Mouse (Mus musculus): ENCODE results near the gene Rps27a. TPM values are rescaled to one million over a fixed set of nuclear protein-coding genes. Genes with fewer than 3 reads are reported as not detected.
A peak's percentile ranks its signal among the peaks of the same experiment; 100 is the strongest.
"Not testable (repeated sequence)": the region's sequence is repeated elsewhere in the genome, so short reads cannot be mapped to it uniquely, and the experiment has no call there.

The Rps27a gene
- polyA plus RNA-seq, 1 experiment from 2014 or later, result 1,252 TPM

GRCm38 (mm10) chr11:29549425-29549778, 1.5 kb upstream of the Rps27a start:
- no peak overlapping the region for H3K4me3 ChIP-seq (ENCODE audit: low read depth, low read length)

GRCm38 (mm10) chr11:29548504-29549424, 855 bp upstream of the Rps27a start:
- DNase-seq (ENCODE audit: low spot score) (no peak), ATAC-seq (ENCODE audit: insufficient number of reproducible peaks, low FRiP score, low TSS enrichment, low read depth) (no peak)
- H3K4me2 ChIP-seq (ENCODE audit: low read depth, severe bottlenecking), result peak overlapping the region; percentile 65
- peaks cover 5% of the 10 kb centered on the region; the same call in 1 of the 2 replicates for H3K36me3 ChIP-seq (ENCODE audit: control insufficient read depth, insufficient read depth, low read length)
- no peak overlapping the region for H3K27ac ChIP-seq (replicated peaks; ENCODE audit: low read depth, low read length)
- no peaks in the 10 kb centered on the region for H3K27me3 ChIP-seq (ENCODE audit: control insufficient read depth, insufficient read depth, low read length)
- H3K4me3 ChIP-seq (ENCODE audit: low read depth, low read length), result peak overlapping the region; percentile 70
- H3K4me1 ChIP-seq (ENCODE audit: control insufficient read depth, insufficient read depth, low read length), result no peaks in the 10 kb centered on the region
- 24% methylated on average over 23 of the region's 23 CpGs for WGBS
- no peaks in the 10 kb centered on the region for H3K9me3 ChIP-seq (ENCODE audit: control insufficient read depth, low read length)
- peak overlapping the region; percentile 95 for H3K9ac ChIP-seq (ENCODE audit: low read length)

More at GRCm38 (mm10) chr11:29549425-29549778, 1.5 kb upstream of the Rps27a start:
- Histone ChIP-seq H3K36me3 (ENCODE audit: control insufficient read depth, insufficient read depth, low read length) (peaks cover 5% of the 10 kb centered on the region; the same call in 1 of the 2 replicates), H3K27ac (replicated peaks; ENCODE audit: low read depth, low read length) (no peak overlapping the region), H3K27me3 (ENCODE audit: control insufficient read depth, insufficient read depth, low read length) (no peaks in the 10 kb centered on the region), H3K9me3 (ENCODE audit: control insufficient read depth, low read length) (no peaks in the 10 kb centered on the region), H3K4me1 (ENCODE audit: control insufficient read depth, insufficient read depth, low read length) (no peaks in the 10 kb centered on the region), H3K9ac (ENCODE audit: low read length) (no peak overlapping the region), H3K4me2 (ENCODE audit: low read depth, severe bottlenecking) (no peak overlapping the region)
- DNase-seq (ENCODE audit: low spot score) (no peak), ATAC-seq (ENCODE audit: insufficient number of reproducible peaks, low FRiP score, low TSS enrichment, low read depth) (no peak)
- 92% methylated on average over 1 of the region's 1 CpGs for WGBS

GRCm38 (mm10) chr11:29547249-29547751, 609 bp downstream of the Rps27a start:
- Histone ChIP-seq H3K4me3 (ENCODE audit: low read depth, low read length) (peak overlapping the region; percentile 70), H3K27me3 (ENCODE audit: control insufficient read depth, insufficient read depth, low read length) (no peaks in the 10 kb centered on the region), H3K36me3 (ENCODE audit: control insufficient read depth, insufficient read depth, low read length) (peaks cover 6% of the 10 kb centered on the region), H3K4me2 (ENCODE audit: low read depth, severe bottlenecking) (peak overlapping the region; percentile 65), H3K9ac (ENCODE audit: low read length) (peak overlapping the region; percentile 95), H3K27ac (replicated peaks; ENCODE audit: low read depth, low read length) (peak overlapping the region; percentile 68; the same call in 1 of the 2 replicates), H3K9me3 (ENCODE audit: control insufficient read depth, low read length) (no peaks in the 10 kb centered on the region), H3K4me1 (ENCODE audit: control insufficient read depth, insufficient read depth, low read length) (no peaks in the 10 kb centered on the region)
- no peak for DNase-seq (ENCODE audit: low spot score)
- ATAC-seq (ENCODE audit: insufficient number of reproducible peaks, low FRiP score, low TSS enrichment, low read depth), result 0 out of 2 replicates have a peak, but pooled peaks have one; percentile 9
- WGBS, result under 1% methylated on average over 27 of the region's 27 CpGs

GRCm38 (mm10) chr11:29546762-29547161, 1.1 kb downstream of the Rps27a start:
- no peaks in the 10 kb centered on the region for H3K4me1 ChIP-seq (ENCODE audit: control insufficient read depth, insufficient read depth, low read length)
- H3K27ac ChIP-seq (replicated peaks; ENCODE audit: low read depth, low read length), result no peak overlapping the region; the same call in 1 of the 2 replicates
- peak overlapping the region; percentile 70 for H3K4me3 ChIP-seq (ENCODE audit: low read depth, low read length)
- ATAC-seq (ENCODE audit: insufficient number of reproducible peaks, low FRiP score, low TSS enrichment, low read depth), result no peak
- no peak for DNase-seq (ENCODE audit: low spot score)
- H3K4me2 ChIP-seq (ENCODE audit: low read depth, severe bottlenecking), result peak overlapping the region; percentile 61
- no peaks in the 10 kb centered on the region for H3K9me3 ChIP-seq (ENCODE audit: control insufficient read depth, low read length)
- WGBS, result 21% methylated on average over 2 of the region's 2 CpGs
- peaks cover 8% of the 10 kb centered on the region for H3K36me3 ChIP-seq (ENCODE audit: control insufficient read depth, insufficient read depth, low read length)
- peak overlapping the region; percentile 95 for H3K9ac ChIP-seq (ENCODE audit: low read length)
- H3K27me3 ChIP-seq (ENCODE audit: control insufficient read depth, insufficient read depth, low read length), result no peaks in the 10 kb centered on the region

GRCm38 (mm10) chr11:29546297-29546696, 1.6 kb downstream of the Rps27a start:
- WGBS, result 94% methylated on average over 2 of the region's 2 CpGs
- H3K9ac ChIP-seq (ENCODE audit: low read length); H3K36me3 ChIP-seq (ENCODE audit: control insufficient read depth, insufficient read depth, low read length); ATAC-seq (ENCODE audit: insufficient number of reproducible peaks, low FRiP score, low TSS enrichment, low read depth); H3K27ac ChIP-seq (replicated peaks; ENCODE audit: low read depth, low read length); DNase-seq (ENCODE audit: low spot score); H3K4me1 ChIP-seq (ENCODE audit: control insufficient read depth, insufficient read depth, low read length); H3K27me3 ChIP-seq (ENCODE audit: control insufficient read depth, insufficient read depth, low read length); H3K9me3 ChIP-seq (ENCODE audit: control insufficient read depth, low read length): not testable (repeated sequence)
- Histone ChIP-seq H3K4me2 (ENCODE audit: low read depth, severe bottlenecking) (peak overlapping the region; percentile 61; the same call in 1 of the 2 replicates), H3K4me3 (ENCODE audit: low read depth, low read length) (peak overlapping the region; percentile 70; the same call in 1 of the 2 replicates)

GRCm38 (mm10) chr11:29545150-29545752, 2.7 kb downstream of the Rps27a start:
- H3K4me2 ChIP-seq (ENCODE audit: low read depth, severe bottlenecking); DNase-seq (ENCODE audit: low spot score); H3K9ac ChIP-seq (ENCODE audit: low read length); H3K4me1 ChIP-seq (ENCODE audit: control insufficient read depth, insufficient read depth, low read length); H3K36me3 ChIP-seq (ENCODE audit: control insufficient read depth, insufficient read depth, low read length); H3K4me3 ChIP-seq (ENCODE audit: low read depth, low read length); H3K27ac ChIP-seq (replicated peaks; ENCODE audit: low read depth, low read length); H3K9me3 ChIP-seq (ENCODE audit: control insufficient read depth, low read length); ATAC-seq (ENCODE audit: insufficient number of reproducible peaks, low FRiP score, low TSS enrichment, low read depth); H3K27me3 ChIP-seq (ENCODE audit: control insufficient read depth, insufficient read depth, low read length): not testable (repeated sequence)
- WGBS, result 92% methylated on average over 4 of the region's 4 CpGs

- no peaks in the 10 kb centered on the region for H3K4me1 ChIP-seq (ENCODE audit: control insufficient read depth, insufficient read depth, low read length)
- WGBS, result 96% methylated on average over 3 of the region's 3 CpGs
- no peak overlapping the region for H3K9ac ChIP-seq (ENCODE audit: low read length)
- no peak overlapping the region for H3K4me2 ChIP-seq (ENCODE audit: low read depth, severe bottlenecking)
- ATAC-seq (ENCODE audit: insufficient number of reproducible peaks, low FRiP score, low TSS enrichment, low read depth) (no peak), DNase-seq (ENCODE audit: low spot score) (no peak)
- H3K4me3 ChIP-seq (ENCODE audit: low read depth, low read length), result no peak overlapping the region
- no peak overlapping the region for H3K27ac ChIP-seq (replicated peaks; ENCODE audit: low read depth, low read length)
- no peaks in the 10 kb centered on the region for H3K9me3 ChIP-seq (ENCODE audit: control insufficient read depth, low read length)
- no peaks in the 10 kb centered on the region for H3K27me3 ChIP-seq (ENCODE audit: control insufficient read depth, insufficient read depth, low read length)
- H3K36me3 ChIP-seq (ENCODE audit: control insufficient read depth, insufficient read depth, low read length), result peaks cover 8% of the 10 kb centered on the region
Observed at GRCm38 (mm10) chr11:29544225-29544945, 3.5 kb downstream of the Rps27a start.

GRCm38 (mm10) chr11:29538201-29538600, 9.7 kb downstream of the Rps27a start:
- WGBS, result 94% methylated on average over 1 of the region's 1 CpGs
- Histone ChIP-seq H3K27ac (replicated peaks; ENCODE audit: low read depth, low read length) (no peak overlapping the region), H3K4me2 (ENCODE audit: low read depth, severe bottlenecking) (no peak overlapping the region), H3K9ac (ENCODE audit: low read length) (no peak overlapping the region), H3K4me3 (ENCODE audit: low read depth, low read length) (no peak overlapping the region), H3K27me3 (ENCODE audit: control insufficient read depth, insufficient read depth, low read length) (no peaks in the 10 kb centered on the region), H3K36me3 (ENCODE audit: control insufficient read depth, insufficient read depth, low read length) (peaks cover 11% of the 10 kb centered on the region), H3K9me3 (ENCODE audit: control insufficient read depth, low read length) (no peaks in the 10 kb centered on the region), H3K4me1 (ENCODE audit: control insufficient read depth, insufficient read depth, low read length) (no peaks in the 10 kb centered on the region)
- no peak for ATAC-seq (ENCODE audit: insufficient number of reproducible peaks, low FRiP score, low TSS enrichment, low read depth)
- no peak for DNase-seq (ENCODE audit: low spot score)

All from limb, embryonic 11.5 days (tissue).